Mouse (Mus musculus): ENCODE measurements around the gene Hoxa11.

- no peak for TF ChIP-seq CTCF (IDR thresholded peaks at IDR 0.05; ENCODE audit: borderline replicate concordance, insufficient read depth, low read depth, low read length)
- TF ChIP-seq POLR2A (IDR thresholded peaks at IDR 0.05; ENCODE audit: borderline replicate concordance, insufficient read depth, low read length) = no peak
Observed at GRCm38 (mm10) chr6:52214271-52214670, 31.3 kb downstream of the Hoxa11 start.

Data from cerebellum, adult 2 months (tissue).